Mouse (Mus musculus): Measurements from ENCODE around the gene Btd. TPM values are rescaled to one million over a fixed set of nuclear protein-coding genes. Genes with fewer than 3 reads are reported as not detected.

The Btd gene
- polyA plus RNA-seq, 1 experiment, result 42.9 TPM

DNA sequence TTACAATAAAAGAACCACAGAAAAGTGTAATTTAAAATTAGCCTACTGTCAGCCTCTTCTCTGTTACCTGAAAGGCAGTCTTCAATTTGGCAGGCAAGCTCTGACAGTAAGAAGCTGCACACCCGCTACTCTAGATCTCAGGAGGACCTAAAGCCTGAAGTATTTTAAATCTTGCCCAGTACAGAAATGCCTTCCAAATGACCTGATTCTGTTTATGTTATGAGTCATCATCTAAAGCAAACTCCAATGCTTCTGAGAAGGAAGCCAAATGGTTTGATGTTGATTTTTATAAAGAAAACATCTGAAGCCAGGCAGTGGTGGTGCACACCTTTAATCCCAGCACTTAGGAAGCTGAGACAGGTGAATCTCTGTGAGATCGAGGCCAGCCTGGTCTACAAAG lies 59.5 kb downstream of the Btd start:
- DNase-seq, result no peak
- WGBS, result 68% methylated on average over 2 of the region's 2 CpGs
- no peak overlapping the region for H3K27ac ChIP-seq (ENCODE audit: control insufficient read depth, insufficient read depth, low read length)
- H3K4me3 ChIP-seq (ENCODE audit: control insufficient read depth, insufficient read depth, low read length), result no peak overlapping the region
- TF ChIP-seq CTCF (IDR thresholded peaks at IDR 0.05; ENCODE audit: borderline replicate concordance, control insufficient read depth, extremely low read depth, insufficient read depth, low read length, poor library complexity) (no peak), POLR2A (IDR thresholded peaks at IDR 0.05; ENCODE audit: control insufficient read depth, extremely low read depth, insufficient read depth, low read length, poor library complexity) (no peak)
- peaks cover 31% of the 10 kb centered on the region for H3K36me3 ChIP-seq (ENCODE audit: control insufficient read depth, insufficient read depth, low read length)
- peaks cover 15% of the 10 kb centered on the region for H3K4me1 ChIP-seq (replicated peaks; ENCODE audit: control insufficient read depth, insufficient read depth, low read length)
- H3K27me3 ChIP-seq (ENCODE audit: control insufficient read depth, insufficient read depth, low read length), result no peaks in the 10 kb centered on the region

DNA sequence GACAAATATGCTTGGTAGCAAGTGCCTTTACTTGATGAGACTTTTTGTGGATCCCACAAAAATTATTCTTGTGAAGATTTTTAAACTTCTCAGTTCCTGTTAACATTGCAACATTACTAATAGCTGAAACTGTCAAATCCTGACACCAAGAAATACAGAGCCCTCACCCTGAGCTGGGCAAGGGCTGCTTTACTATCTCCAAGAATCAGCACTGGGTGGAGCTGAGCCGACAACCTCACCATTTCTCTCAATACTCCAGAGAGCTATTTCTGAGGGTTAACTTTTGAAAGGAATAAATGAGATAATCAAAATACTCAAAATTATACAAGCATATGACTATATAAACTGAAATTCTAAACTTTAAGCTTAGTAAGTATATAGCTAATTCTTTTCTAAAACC lies 68.5 kb downstream of the Btd start:
- TF ChIP-seq CTCF (IDR thresholded peaks at IDR 0.05; ENCODE audit: borderline replicate concordance, control insufficient read depth, extremely low read depth, insufficient read depth, low read length, poor library complexity) (no peak), POLR2A (IDR thresholded peaks at IDR 0.05; ENCODE audit: control insufficient read depth, extremely low read depth, insufficient read depth, low read length, poor library complexity) (no peak)
- no peak for DNase-seq

DNA sequence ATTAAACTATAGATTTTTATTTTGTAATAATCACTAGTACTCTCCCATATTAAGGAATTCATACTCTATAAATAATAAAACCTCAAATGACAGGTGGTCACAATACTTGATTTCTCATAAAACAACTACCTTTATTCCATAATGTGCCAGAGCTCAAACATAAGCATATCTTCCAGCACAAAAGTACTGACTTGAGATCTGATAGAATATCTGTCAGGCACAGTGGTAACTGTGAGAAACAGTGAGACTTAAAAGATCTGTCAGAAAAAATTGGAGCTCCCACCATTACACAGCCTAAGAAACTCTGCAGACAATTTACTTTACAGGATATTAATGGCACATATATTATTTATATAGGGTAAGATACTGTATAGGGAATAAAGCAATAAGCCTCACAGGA lies 74.8 kb downstream of the Btd start:
- TF ChIP-seq POLR2A (IDR thresholded peaks at IDR 0.05; ENCODE audit: control insufficient read depth, extremely low read depth, insufficient read depth, low read length, poor library complexity) (no peak), CTCF (IDR thresholded peaks at IDR 0.05; ENCODE audit: borderline replicate concordance, control insufficient read depth, extremely low read depth, insufficient read depth, low read length, poor library complexity) (no peak)
- DNase-seq, result no peak
- no peaks in the 10 kb centered on the region for H3K27me3 ChIP-seq (ENCODE audit: control insufficient read depth, insufficient read depth, low read length)
- no peak overlapping the region for H3K27ac ChIP-seq (ENCODE audit: control insufficient read depth, insufficient read depth, low read length)
- no peaks in the 10 kb centered on the region for H3K4me1 ChIP-seq (replicated peaks; ENCODE audit: control insufficient read depth, insufficient read depth, low read length)
- H3K36me3 ChIP-seq (ENCODE audit: control insufficient read depth, insufficient read depth, low read length), result peaks cover 46% of the 10 kb centered on the region
- H3K4me3 ChIP-seq (ENCODE audit: control insufficient read depth, insufficient read depth, low read length), result no peak overlapping the region

More for the DNA sequence above, 68.5 kb downstream of the Btd start:
- Histone ChIP-seq H3K27ac (ENCODE audit: control insufficient read depth, insufficient read depth, low read length) (no peak overlapping the region), H3K4me1 (replicated peaks; ENCODE audit: control insufficient read depth, insufficient read depth, low read length) (no peaks in the 10 kb centered on the region), H3K36me3 (ENCODE audit: control insufficient read depth, insufficient read depth, low read length) (peaks cover 51% of the 10 kb centered on the region), H3K27me3 (ENCODE audit: control insufficient read depth, insufficient read depth, low read length) (no peaks in the 10 kb centered on the region), H3K4me3 (ENCODE audit: control insufficient read depth, insufficient read depth, low read length) (no peak overlapping the region)
- WGBS, result 100% methylated on average over 1 of the region's 1 CpGs

DNA sequence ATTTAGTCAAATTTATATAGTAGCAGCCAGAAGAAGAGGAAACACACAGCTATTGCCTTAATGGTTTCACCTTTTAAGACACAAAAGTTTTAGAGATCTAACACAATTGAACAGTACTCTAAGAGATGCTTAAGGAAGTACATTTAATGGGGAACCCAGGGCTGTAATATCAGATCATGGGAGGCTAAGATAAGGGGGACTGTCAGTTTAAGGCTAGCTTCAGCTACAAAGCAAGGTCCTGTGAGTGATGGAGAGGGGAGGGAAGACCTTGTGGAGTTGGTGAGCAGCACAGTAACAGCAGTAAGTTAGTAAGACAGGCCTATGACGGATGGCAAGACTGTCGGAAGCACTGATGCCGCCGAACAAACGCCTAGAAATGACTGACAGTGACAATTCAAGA lies 76.5 kb downstream of the Btd start:
- TF ChIP-seq POLR2A (IDR thresholded peaks at IDR 0.05; ENCODE audit: control insufficient read depth, extremely low read depth, insufficient read depth, low read length, poor library complexity) (no peak), CTCF (IDR thresholded peaks at IDR 0.05; ENCODE audit: borderline replicate concordance, control insufficient read depth, extremely low read depth, insufficient read depth, low read length, poor library complexity) (no peak)
- 98% methylated on average over 5 of the region's 5 CpGs for WGBS

More for the DNA sequence above, 76.5 kb downstream of the Btd start:
- H3K4me3 ChIP-seq (ENCODE audit: control insufficient read depth, insufficient read depth, low read length), result no peak overlapping the region
- H3K27ac ChIP-seq (ENCODE audit: control insufficient read depth, insufficient read depth, low read length), result no peak overlapping the region
- no peaks in the 10 kb centered on the region for H3K27me3 ChIP-seq (ENCODE audit: control insufficient read depth, insufficient read depth, low read length)
- H3K4me1 ChIP-seq (replicated peaks; ENCODE audit: control insufficient read depth, insufficient read depth, low read length), result no peaks in the 10 kb centered on the region
- no peak for DNase-seq
- H3K36me3 ChIP-seq (ENCODE audit: control insufficient read depth, insufficient read depth, low read length), result peaks cover 48% of the 10 kb centered on the region

Other genes starting within 250 kb of the Btd start
- 10.5 and 10.7 TPM in 2 replicates for gene Sh3bp5, start 204.9 kb upstream of the Btd start, polyA plus RNA-seq (2012; rRNA removed)
- gene Eaf1, start 146.6 kb upstream of the Btd start, polyA plus RNA-seq (2012; rRNA removed), result 140 and 151 TPM in 2 replicates
- gene Mettl6, start 146.0 kb upstream of the Btd start, polyA plus RNA-seq (2012; rRNA removed), result 26.4 and 28.8 TPM in 2 replicates
- gene Colq, start 49.7 kb upstream of the Btd start, polyA plus RNA-seq (2012; rRNA removed), result 151 and 166 TPM in 2 replicates
- not detected in 2 replicates for gene Gm49387, start 150 bp upstream of the Btd start, polyA plus RNA-seq (2012; rRNA removed)
- gene Hacl1, start 258 bp downstream of the Btd start, polyA plus RNA-seq (2012; rRNA removed), result 12.1 and 15.3 TPM in 2 replicates
- 18.2 and 20.0 TPM in 2 replicates for gene Ankrd28, start 189.6 kb downstream of the Btd start, polyA plus RNA-seq (2012; rRNA removed)

All from thymus, adult 2 months (tissue).